Mouse (Mus musculus): ENCODE measurements around the gene Irx2.

Gene Irx2

DNA sequence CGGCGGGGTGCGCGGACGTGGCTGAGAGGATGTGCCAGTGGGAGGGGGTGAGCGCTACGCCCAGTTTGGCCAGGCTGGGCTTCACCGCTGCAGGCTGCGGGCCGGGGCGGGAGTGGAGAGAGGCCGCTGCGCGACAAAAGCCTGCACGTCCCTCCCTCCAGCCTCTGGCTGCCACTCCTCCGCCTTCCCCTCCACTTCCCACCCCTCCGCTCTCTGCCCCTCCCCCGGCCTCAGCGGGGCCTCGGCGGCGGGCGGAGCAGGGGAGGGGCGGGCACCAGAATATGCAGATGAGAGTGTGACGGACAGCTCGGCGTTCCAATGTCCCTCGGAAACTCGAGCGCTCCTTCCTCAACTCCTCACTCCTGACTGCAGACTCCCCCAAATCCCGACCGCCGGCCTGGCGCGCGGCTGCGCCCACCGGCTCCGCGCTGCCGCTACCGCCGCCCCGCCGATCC is at the start of gene Irx2:
Gene Irx2 (plus strand): TSS at position 359 of the 455 bp plus-strand sequence.
- DNase-seq (ENCODE audit: extremely low spot score, low read depth, low spot score), result no peak

DNA sequence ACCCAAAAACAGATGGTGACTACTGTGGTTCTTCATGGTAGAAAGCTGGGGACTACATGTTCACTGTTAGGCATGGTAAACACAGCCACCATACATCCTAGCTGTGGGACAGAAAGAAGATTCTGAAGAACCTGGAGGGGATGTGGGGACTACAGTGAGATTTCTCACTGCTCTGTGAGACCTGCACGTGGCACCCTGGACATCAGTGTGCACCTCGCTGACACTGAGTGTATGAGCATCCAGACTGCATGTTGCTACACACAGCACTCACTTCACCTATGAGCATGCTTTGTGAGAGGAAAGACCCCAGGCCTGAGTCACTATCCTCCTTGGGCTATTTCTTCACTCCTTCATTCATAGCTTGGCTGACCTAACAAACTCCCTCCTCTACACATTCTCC is 47.3 kb upstream of the Irx2 start:
- no peak for DNase-seq (ENCODE audit: extremely low spot score, low read depth, low spot score)

- DNase-seq (ENCODE audit: extremely low spot score, low read depth, low spot score), result no peak
Measured at GRCm38 (mm10) chr13:72592526-72592925, 36.1 kb upstream of the Irx2 start.

- DNase-seq (ENCODE audit: extremely low spot score, low read depth, low spot score), result no peak
Measured at GRCm38 (mm10) chr13:72593310-72593709, 35.3 kb upstream of the Irx2 start.

DNA sequence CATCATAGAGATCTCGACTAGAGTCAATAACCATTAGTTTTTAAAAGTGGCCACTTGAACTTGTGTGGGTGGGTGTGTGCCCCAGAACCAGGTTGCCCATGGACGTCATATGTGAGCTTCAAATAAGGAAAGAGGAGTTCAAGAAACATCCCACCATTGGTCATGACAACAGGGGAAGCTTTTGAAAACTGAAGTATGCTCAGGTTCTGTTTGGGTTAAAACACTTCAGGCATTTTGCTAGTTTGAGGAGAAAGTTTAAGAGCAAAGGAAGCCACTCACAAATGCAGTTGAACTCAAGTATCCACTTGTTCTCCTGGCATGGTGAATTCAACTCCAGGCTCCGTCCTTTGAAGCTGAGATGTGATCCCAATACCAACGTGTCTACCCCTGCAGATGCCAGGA is 34.9 kb upstream of the Irx2 start:
- DNase-seq (ENCODE audit: extremely low spot score, low read depth, low spot score), result no peak

DNA sequence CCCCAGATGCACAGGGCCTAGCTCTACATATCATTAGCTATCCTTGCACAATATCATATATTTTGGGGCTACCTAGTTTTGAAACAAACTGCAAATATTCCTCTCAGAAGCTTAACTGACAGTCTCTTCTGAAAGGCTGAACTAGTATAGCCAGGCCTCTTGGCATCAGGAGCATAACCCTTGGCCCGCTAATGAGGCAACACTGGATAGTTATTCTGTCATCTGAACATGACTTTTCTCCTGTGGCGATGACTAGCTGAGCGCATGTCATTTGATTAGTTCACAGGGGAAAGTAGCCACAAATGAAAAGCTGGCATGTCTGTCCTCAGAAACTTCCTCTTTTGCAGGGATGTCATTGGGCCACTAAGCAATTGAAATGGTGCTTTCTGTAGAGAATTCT is 29.4 kb upstream of the Irx2 start:
- no peak for DNase-seq (ENCODE audit: extremely low spot score, low read depth, low spot score)

- DNase-seq (ENCODE audit: extremely low spot score, low read depth, low spot score), result no peak
Measured at GRCm38 (mm10) chr13:72608706-72609105, 19.9 kb upstream of the Irx2 start.

DNA sequence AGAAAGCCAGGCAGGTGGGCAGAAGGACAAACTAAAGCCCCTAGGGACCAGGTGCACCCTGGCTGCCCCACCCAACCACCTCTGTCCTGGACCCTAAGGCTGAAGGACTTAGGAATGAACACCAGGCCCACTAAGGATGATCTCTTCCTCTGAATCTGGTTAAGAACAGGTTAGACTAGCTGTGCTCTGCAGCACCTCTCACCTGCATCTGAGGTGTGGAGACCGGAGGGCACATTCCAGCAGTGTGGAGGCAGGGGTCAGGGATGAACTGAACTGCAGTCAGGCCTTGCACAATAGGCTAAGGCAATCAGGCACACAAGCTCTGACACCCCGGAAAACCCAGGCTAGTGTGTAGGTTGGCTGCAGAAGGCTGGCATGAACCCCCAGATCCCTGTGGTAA is 18.3 kb upstream of the Irx2 start:
- DNase-seq (ENCODE audit: extremely low spot score, low read depth, low spot score), result no peak

DNA sequence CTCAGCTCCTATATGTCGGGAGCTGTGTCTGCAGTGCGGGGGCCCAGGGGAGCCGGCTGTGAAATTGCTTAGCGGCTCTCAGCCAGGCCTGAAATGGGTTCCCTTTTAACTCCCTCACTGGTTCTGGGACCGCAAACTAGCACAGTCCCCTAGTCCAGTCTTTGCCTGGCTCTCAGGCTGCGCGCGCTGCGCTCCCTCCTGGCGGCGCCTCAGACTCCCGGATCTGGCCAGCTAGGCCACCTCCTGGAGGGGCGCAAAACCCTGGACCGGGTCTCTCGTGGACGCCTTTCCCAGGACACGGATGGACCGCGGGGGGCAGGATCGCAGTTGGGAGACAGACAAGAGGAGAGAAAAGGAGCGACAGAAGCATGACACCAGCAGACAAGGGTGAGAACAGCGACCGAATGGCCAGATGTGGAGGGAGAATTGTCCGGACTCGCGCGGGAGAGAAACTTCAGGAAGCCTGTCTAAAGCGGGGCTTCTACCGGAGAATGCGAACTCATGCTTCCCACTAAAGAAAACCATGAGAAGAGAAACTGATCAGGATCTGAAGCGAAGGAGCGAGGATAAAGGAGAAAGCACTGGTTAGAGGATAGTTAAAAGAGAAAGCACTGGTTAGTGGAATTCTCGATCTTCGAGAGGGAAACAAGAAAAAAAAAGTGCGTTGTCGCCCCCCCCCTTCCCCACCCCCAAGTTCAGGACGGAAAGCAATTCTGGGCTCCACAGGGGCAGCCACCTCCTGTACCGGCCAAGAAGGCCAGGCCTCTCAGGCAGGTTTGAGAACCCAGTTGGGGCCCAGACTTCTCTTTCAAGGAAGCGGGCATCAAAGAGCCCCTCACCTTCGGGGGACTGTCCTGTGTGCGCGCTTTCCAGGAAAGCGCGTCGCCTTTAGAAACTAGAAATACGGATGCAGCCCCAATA is 4.4 kb upstream of the Irx2 start:
- no peak for DNase-seq (ENCODE audit: extremely low spot score, low read depth, low spot score)

DNA sequence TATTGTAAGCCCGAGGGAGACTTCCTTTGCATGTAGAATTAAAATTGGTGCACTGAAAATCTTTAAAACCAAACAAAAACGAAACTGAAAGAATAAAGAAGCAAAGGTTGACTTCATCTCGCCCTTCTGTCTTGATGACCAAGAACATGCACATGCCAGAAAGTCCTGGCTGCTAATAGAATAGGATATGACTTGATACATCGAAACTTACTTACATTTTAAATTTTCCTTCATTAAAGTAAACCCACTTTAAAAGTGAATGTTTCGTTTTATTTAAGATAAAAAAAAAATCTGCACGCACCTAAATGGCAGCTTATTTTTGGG is 3.8 kb upstream of the Irx2 start:
- DNase-seq (ENCODE audit: extremely low spot score, low read depth, low spot score), result no peak

GRCm38 (mm10) chr13:72625236-72625950 is 3.2 kb upstream of the Irx2 start:
- no peak for DNase-seq (ENCODE audit: extremely low spot score, low read depth, low spot score)

GRCm38 (mm10) chr13:72627391-72628321 is 964 bp upstream of the Irx2 start:
- no peak for DNase-seq (ENCODE audit: extremely low spot score, low read depth, low spot score)

DNA sequence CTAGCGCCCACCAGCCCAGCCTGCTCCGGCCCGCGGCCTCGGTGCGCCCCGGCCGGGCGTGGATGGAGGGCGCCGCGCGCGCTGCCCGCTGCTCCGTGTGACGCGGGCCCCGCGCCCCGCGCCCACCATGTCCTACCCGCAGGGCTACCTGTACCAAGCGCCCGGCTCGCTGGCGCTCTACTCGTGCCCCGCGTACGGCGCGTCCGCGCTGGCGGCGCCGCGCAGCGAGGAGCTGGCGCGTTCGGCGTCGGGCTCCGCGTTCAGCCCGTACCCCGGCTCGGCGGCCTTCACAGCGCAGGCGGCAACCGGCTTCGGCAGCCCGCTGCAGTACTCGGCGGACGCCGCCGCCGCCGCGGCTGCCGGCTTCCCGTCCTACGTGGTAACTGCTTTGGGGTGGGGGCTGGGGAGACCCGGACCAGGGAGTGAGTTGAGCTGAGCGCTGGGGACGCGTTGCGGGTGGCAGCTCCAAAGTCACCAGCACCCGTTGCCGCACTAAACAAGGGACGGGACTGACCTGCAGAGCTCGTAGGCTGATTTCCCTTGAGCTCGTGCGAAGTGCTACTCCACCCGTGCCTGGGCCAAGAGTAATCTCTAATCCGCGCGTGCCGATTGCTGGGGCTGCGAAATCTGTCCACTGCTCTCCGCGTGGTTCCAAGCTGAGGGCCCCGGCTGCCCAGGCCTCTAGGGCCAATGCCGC is 463 bp downstream of the Irx2 start:
- DNase-seq (ENCODE audit: extremely low spot score, low read depth, low spot score), result no peak

DNA sequence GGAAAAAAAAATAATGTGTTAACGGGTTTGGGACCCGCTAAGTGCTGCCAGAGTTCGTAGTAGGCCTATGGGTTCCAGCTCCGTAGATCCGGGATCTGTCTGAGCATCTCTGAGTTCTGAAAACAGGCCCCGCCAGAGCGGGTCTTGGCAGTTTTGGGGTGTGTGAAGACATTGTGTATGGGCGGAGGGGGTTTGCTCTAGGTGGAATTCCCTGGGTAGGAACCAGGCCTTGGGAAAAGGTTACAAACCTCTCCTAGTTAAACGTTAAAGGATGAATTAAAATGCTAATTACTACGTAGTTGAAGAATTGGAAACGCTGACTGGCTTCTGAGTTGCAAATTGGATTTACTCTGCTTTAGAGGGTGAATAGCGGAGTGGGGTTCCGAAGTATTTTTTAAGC is 1.2 kb downstream of the Irx2 start:
- no peak for DNase-seq (ENCODE audit: extremely low spot score, low read depth, low spot score)

GRCm38 (mm10) chr13:72630501-72631372 is 2.1 kb downstream of the Irx2 start:
- DNase-seq (ENCODE audit: extremely low spot score, low read depth, low spot score), result no peak

DNA sequence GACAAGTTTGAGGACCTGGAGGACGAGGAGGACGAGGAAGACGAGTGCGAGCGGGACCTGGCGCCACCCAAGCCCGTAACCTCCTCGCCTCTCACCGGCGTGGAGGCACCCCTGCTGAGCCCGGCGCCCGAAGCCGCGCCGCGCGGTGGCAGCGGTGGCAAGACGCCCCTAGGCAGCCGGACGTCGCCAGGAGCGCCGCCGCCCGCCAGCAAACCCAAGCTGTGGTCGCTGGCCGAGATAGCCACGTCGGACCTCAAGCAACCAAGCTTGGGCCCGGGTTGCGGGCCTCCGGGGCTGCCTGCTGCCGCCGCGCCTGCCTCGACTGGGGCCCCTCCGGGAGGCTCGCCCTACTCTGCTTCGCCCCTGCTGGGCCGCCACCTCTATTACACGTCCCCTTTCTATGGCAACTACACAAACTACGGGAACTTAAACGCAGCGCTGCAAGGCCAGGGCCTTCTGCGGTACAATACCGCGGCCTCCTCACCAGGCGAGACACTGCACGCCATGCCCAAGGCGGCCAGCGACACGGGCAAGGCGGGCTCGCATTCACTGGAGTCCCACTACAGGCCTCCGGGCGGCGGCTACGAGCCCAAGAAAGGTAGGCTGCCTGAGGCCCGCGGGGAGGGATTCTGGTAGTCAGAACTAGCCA is 2.9 kb downstream of the Irx2 start:
- DNase-seq (ENCODE audit: extremely low spot score, low read depth, low spot score), result no peak

- DNase-seq (ENCODE audit: extremely low spot score, low read depth, low spot score), result no peak
Measured at GRCm38 (mm10) chr13:72632361-72632760, 3.7 kb downstream of the Irx2 start.

DNA sequence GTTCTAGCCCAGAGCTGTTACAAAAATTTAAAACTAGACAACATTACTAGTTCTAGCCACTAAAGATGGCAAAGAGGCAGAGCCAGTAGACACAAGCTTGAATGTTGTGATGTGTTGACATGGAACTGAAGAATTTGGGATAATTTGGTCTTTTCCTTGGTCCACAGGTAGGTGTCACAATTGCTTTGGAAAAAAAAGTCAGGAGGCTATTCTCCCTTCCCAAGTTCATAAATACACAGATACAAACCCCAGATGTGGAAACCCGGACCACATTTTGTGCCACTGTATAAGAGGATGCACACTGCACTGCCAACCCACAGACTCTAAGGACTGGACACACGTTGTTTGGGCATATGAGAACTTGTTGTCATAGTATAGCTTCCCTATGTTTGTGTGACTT is 4.5 kb downstream of the Irx2 start:
- no peak for DNase-seq (ENCODE audit: extremely low spot score, low read depth, low spot score)

GRCm38 (mm10) chr13:72634752-72635315 is 6.2 kb downstream of the Irx2 start:
- no peak for DNase-seq (ENCODE audit: extremely low spot score, low read depth, low spot score)

Data from hindlimb bud, embryonic 11.5 days (tissue).